Mouse (Mus musculus): ENCODE results near the gene Slc22a1. TPM values are rescaled to one million over a fixed set of nuclear protein-coding genes. Genes with fewer than 3 reads are reported as not detected.

Gene Slc22a1
- polyA plus RNA-seq, 1 experiment from 2014 or later = 1.6 TPM

- WGBS = 76% methylated on average over 7 of the region's 7 CpGs
- DNase-seq (ENCODE audit: low spot score) (no peak), ATAC-seq (no peak)
- no peak overlapping the region for H3K4me2 ChIP-seq (replicated peaks; ENCODE audit: low read depth, low read length)
- no peaks in the 10 kb centered on the region for H3K9me3 ChIP-seq (ENCODE audit: low read length)
- TF ChIP-seq CTCF (IDR thresholded peaks at IDR 0.05) (no peak), EP300 (IDR thresholded peaks at IDR 0.05) (no peak)
- no peaks in the 10 kb centered on the region for H3K27me3 ChIP-seq (replicated peaks; ENCODE audit: insufficient read depth, low read length)
- no peaks in the 10 kb centered on the region for H3K4me1 ChIP-seq (ENCODE audit: insufficient read depth, low read depth, low read length)
- no peak overlapping the region for H3K27ac ChIP-seq (ENCODE audit: low read length)
- peaks cover 52% of the 10 kb centered on the region for H3K36me3 ChIP-seq (ENCODE audit: insufficient read depth, low read length)
- H3K4me3 ChIP-seq (ENCODE audit: low read depth, low read length) = no peak overlapping the region
- H3K9ac ChIP-seq (replicated peaks; ENCODE audit: low read depth) = no peak overlapping the region
These were observed 16.3 kb upstream of the Slc22a1 start for GRCm38 (mm10) chr17:12691899-12692298.

DNA sequence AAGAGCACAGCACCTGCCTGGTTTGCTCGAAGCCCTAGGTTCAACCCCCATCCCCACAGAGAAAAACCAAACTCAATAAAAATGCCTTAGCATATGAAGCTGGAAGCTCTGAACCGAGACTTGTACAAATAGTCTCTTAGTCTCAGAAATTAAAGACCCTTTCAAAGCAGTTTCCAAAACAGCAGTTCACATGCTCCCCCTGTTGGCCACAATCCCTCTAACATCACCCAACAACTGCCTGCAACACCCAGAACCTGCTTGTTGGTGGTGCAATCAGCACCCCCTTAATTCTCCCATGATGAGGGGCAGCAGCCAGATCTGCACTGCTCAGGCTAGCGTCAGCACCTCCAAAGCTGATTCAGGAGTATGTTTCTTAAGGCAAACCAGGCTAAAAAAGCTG lies 13.9 kb upstream of the Slc22a1 start:
- Histone ChIP-seq H3K9me3 (ENCODE audit: low read length) (no peaks in the 10 kb centered on the region), H3K9ac (replicated peaks; ENCODE audit: low read depth) (no peak overlapping the region), H3K4me1 (ENCODE audit: insufficient read depth, low read depth, low read length) (no peaks in the 10 kb centered on the region), H3K27me3 (replicated peaks; ENCODE audit: insufficient read depth, low read length) (no peaks in the 10 kb centered on the region), H3K27ac (ENCODE audit: low read length) (no peak overlapping the region), H3K4me3 (ENCODE audit: low read depth, low read length) (no peak overlapping the region), H3K36me3 (ENCODE audit: insufficient read depth, low read length) (peaks cover 56% of the 10 kb centered on the region), H3K4me2 (replicated peaks; ENCODE audit: low read depth, low read length) (no peak overlapping the region)
- no peak for TF ChIP-seq EP300 (IDR thresholded peaks at IDR 0.05)
- TF ChIP-seq CTCF (IDR thresholded peaks at IDR 0.05) = peak; percentile 66
- DNase-seq (ENCODE audit: low spot score) (peak; percentile 48), ATAC-seq (no peak)
- WGBS = 61% methylated on average over 3 of the region's 3 CpGs

DNA sequence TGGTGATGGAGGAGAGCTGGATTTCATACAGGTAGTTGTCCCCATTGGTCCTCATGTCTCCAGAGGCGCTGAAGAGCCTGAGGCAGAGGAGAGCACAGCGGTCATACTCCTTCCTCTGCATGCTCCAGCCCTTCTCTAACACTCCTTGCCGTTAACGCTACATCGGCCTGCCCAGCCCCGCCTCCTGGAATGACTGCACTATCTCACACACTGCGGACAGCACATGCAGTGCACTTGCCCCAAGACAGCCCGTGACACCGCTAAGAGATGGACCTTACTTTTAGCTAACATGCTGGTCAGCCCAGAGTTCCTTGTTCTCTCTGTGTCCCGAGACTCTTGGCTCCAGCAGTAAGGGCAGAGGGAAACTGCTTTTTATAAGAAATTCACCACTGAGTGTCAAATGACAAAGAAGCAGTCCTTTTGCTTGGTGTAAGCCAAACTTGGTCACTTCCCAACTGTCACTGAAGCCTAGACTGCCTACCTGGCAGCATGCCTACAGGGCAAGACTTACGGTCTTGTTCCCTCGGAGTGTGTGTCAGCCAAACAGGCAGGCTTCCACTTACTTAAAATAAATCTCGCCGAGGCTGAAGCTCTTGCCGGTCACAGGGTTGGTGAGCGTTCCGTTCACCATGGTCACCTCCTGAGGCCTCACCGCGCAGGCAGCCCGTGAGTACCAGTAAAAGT lies 12.9 kb upstream of the Slc22a1 start:
- H3K27ac ChIP-seq (ENCODE audit: low read length) = 0 out of 2 replicates have a peak overlapping the region, but pooled peaks have one; percentile 9
- no peaks in the 10 kb centered on the region for H3K9me3 ChIP-seq (ENCODE audit: low read length)
- no peaks in the 10 kb centered on the region for H3K27me3 ChIP-seq (replicated peaks; ENCODE audit: insufficient read depth, low read length)
- 59% methylated on average over 20 of the region's 20 CpGs for WGBS
- ATAC-seq = peak; percentile 63
- no peak overlapping the region for H3K9ac ChIP-seq (replicated peaks; ENCODE audit: low read depth)
- no peak overlapping the region for H3K4me2 ChIP-seq (replicated peaks; ENCODE audit: low read depth, low read length)
- H3K4me1 ChIP-seq (ENCODE audit: insufficient read depth, low read depth, low read length) = no peaks in the 10 kb centered on the region
- H3K4me3 ChIP-seq (ENCODE audit: low read depth, low read length) = no peak overlapping the region
- no peak for TF ChIP-seq EP300 (IDR thresholded peaks at IDR 0.05)
- no peak for TF ChIP-seq CTCF (IDR thresholded peaks at IDR 0.05)
- peaks cover 54% of the 10 kb centered on the region for H3K36me3 ChIP-seq (ENCODE audit: insufficient read depth, low read length)
- peak; percentile 37 for DNase-seq (ENCODE audit: low spot score)

- WGBS = 74% methylated on average over 7 of the region's 7 CpGs
- Histone ChIP-seq H3K9ac (replicated peaks; ENCODE audit: low read depth) (no peak overlapping the region), H3K9me3 (ENCODE audit: low read length) (no peaks in the 10 kb centered on the region), H3K36me3 (ENCODE audit: insufficient read depth, low read length) (peaks cover 32% of the 10 kb centered on the region), H3K4me2 (replicated peaks; ENCODE audit: low read depth, low read length) (no peak overlapping the region), H3K27me3 (replicated peaks; ENCODE audit: insufficient read depth, low read length) (no peaks in the 10 kb centered on the region), H3K4me1 (ENCODE audit: insufficient read depth, low read depth, low read length) (no peaks in the 10 kb centered on the region), H3K4me3 (ENCODE audit: low read depth, low read length) (no peak overlapping the region), H3K27ac (ENCODE audit: low read length) (no peak overlapping the region; the same call in 1 of the 2 replicates)
- ATAC-seq (no peak), DNase-seq (ENCODE audit: low spot score) (no peak)
- TF ChIP-seq CTCF (IDR thresholded peaks at IDR 0.05) (no peak), EP300 (IDR thresholded peaks at IDR 0.05) (no peak)
These were observed 9.4 kb upstream of the Slc22a1 start for GRCm38 (mm10) chr17:12684928-12685624.

- TF ChIP-seq CTCF (IDR thresholded peaks at IDR 0.05) = no peak
- TF ChIP-seq EP300 (IDR thresholded peaks at IDR 0.05) = no peak
- peaks cover 32% of the 10 kb centered on the region for H3K36me3 ChIP-seq (ENCODE audit: insufficient read depth, low read length)
- WGBS = 61% methylated on average over 4 of the region's 4 CpGs
- H3K27me3 ChIP-seq (replicated peaks; ENCODE audit: insufficient read depth, low read length) = no peaks in the 10 kb centered on the region
- no peak overlapping the region for H3K9ac ChIP-seq (replicated peaks; ENCODE audit: low read depth)
- H3K27ac ChIP-seq (ENCODE audit: low read length) = no peak overlapping the region
- H3K4me3 ChIP-seq (ENCODE audit: low read depth, low read length) = no peak overlapping the region
- DNase-seq (ENCODE audit: low spot score) = no peak
- no peak for ATAC-seq
- H3K9me3 ChIP-seq (ENCODE audit: low read length) = no peaks in the 10 kb centered on the region
- no peak overlapping the region for H3K4me2 ChIP-seq (replicated peaks; ENCODE audit: low read depth, low read length)
- H3K4me1 ChIP-seq (ENCODE audit: insufficient read depth, low read depth, low read length) = no peaks in the 10 kb centered on the region
These were observed 8.8 kb upstream of the Slc22a1 start for GRCm38 (mm10) chr17:12684412-12684811.

DNA sequence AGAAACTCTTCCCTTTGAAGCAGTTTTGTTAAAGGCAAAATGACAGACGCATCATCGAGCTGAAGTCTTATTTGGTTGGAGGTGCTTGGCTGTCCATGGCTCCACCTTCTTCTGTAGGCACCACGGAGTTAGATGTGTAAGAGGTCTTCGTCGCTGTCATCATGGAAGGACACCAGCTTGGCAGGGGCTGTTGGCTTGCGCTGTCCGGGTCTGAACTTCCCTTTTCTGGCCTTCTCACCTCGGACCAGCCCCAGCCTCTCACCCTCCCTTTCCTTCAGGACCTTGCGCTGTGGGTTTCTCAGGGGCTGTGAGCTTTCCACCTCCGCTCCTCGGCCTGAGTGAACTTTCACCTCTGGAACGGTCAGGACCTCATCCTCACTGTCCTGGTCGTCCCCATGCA lies 8.0 kb upstream of the Slc22a1 start:
- Histone ChIP-seq H3K9ac (replicated peaks; ENCODE audit: low read depth) (no peak overlapping the region), H3K4me2 (replicated peaks; ENCODE audit: low read depth, low read length) (no peak overlapping the region), H3K27ac (ENCODE audit: low read length) (no peak overlapping the region), H3K9me3 (ENCODE audit: low read length) (no peaks in the 10 kb centered on the region), H3K4me3 (ENCODE audit: low read depth, low read length) (no peak overlapping the region), H3K27me3 (replicated peaks; ENCODE audit: insufficient read depth, low read length) (no peaks in the 10 kb centered on the region), H3K36me3 (ENCODE audit: insufficient read depth, low read length) (peaks cover 32% of the 10 kb centered on the region), H3K4me1 (ENCODE audit: insufficient read depth, low read depth, low read length) (no peaks in the 10 kb centered on the region)
- WGBS = 91% methylated on average over 13 of the region's 13 CpGs
- no peak for ATAC-seq
- no peak for TF ChIP-seq EP300 (IDR thresholded peaks at IDR 0.05)
- no peak for TF ChIP-seq CTCF (IDR thresholded peaks at IDR 0.05)
- no peak for DNase-seq (ENCODE audit: low spot score)
